13 mouse cellular contexts compared by ENCODE assay signal in genomic region chr16:24651655-24652654, GRCm38 (mm10).
DNase-seq lines count a peak whose midpoint lies in the region; ATAC-seq and TF ChIP-seq lines count a peak whose summit lies in the region.
"Had no signal": no experiment of that assay in that cellular context is flagged by ENCODE, and none has a peak within 500 bp of the region (broad histone marks: within the 10 kb centered on the region; RNA-seq: fewer than 3 reads in every experiment).

No protein-coding gene starts in this region.

- no peak for TF ChIP-seq CTCF in liver, postnatal 0 days (IDR thresholded peaks at IDR 0.05; ENCODE audit: low read depth)
- TF ChIP-seq CTCF in brain, embryonic 14.5 days (IDR thresholded peaks at IDR 0.05; ENCODE audit: borderline replicate concordance, extremely low read depth, insufficient read depth, insufficient read length) = no peak

- no peaks in the 10 kb centered on the region for H3K36me3 ChIP-seq in liver, postnatal 0 days (replicated peaks; ENCODE audit: insufficient read depth, low read length)
- H3K36me3 ChIP-seq in liver, embryonic 12.5 days = no peaks in the 10 kb centered on the region
- H3K36me3 ChIP-seq in intestine, embryonic 16.5 days (ENCODE audit: control insufficient read depth, insufficient read depth, low read length) = no peaks in the 10 kb centered on the region
- H3K36me3 ChIP-seq: hindbrain, embryonic 15.5 days had no signal

- peak; percentile 38 for TF ChIP-seq EP300 in liver, postnatal 0 days (IDR thresholded peaks at IDR 0.05; ENCODE audit: low read depth)

- H3K9me3 ChIP-seq in liver, postnatal 0 days (ENCODE audit: low read length) = no peaks in the 10 kb centered on the region
- no peaks in the 10 kb centered on the region for H3K9me3 ChIP-seq in liver, embryonic 12.5 days (replicated peaks)
- no peaks in the 10 kb centered on the region for H3K9me3 ChIP-seq in intestine, embryonic 16.5 days (ENCODE audit: control insufficient read depth, low read length)
- H3K9me3 ChIP-seq: hindbrain, embryonic 15.5 days; limb, embryonic 13.5 days had no signal

- WGBS in liver, postnatal 0 days (ENCODE audit: insufficient replicate concordance) = 69% methylated on average over 8 of the region's 8 CpGs
- 66% methylated on average over 8 of the region's 8 CpGs for WGBS in liver, embryonic 12.5 days (ENCODE audit: insufficient replicate concordance)
- WGBS in intestine, embryonic 16.5 days = 84% methylated on average over 8 of the region's 8 CpGs

- ATAC-seq in liver, postnatal 0 days = no peak
- no peak for ATAC-seq in liver, embryonic 12.5 days
- ATAC-seq in intestine, embryonic 16.5 days = no peak
- ATAC-seq: midbrain, embryonic 16.5 days; Patski had no signal

- DNase-seq in liver, postnatal 0 days = no peak
- peak; percentile 28 for DNase-seq in brain, embryonic 14.5 days (ENCODE audit: low read depth)
- peak; percentile 17 to 28 for DNase-seq in lung, postnatal 4 days
- peak; percentile 39 for DNase-seq in thymus, postnatal 14 days
- DNase-seq in heart, postnatal 10 days = no peak
- DNase-seq: kidney, adult 18-20 months had no signal

- intact Hi-C loops in heart, postnatal 10 days (cut with DNase I) = no loop called here

- TF ChIP-seq POLR2A in brain, embryonic 14.5 days (IDR thresholded peaks at IDR 0.05; ENCODE audit: borderline replicate concordance, extremely low read depth, insufficient read depth, insufficient read length, poor library complexity, severe bottlenecking) = no peak

- no peak overlapping the region for H3K27ac ChIP-seq in liver, postnatal 0 days (ENCODE audit: low read depth)
- no peak overlapping the region for H3K27ac ChIP-seq in liver, embryonic 12.5 days
- H3K27ac ChIP-seq in intestine, embryonic 16.5 days (ENCODE audit: low read length) = no peak overlapping the region
- H3K27ac ChIP-seq: hindbrain, embryonic 15.5 days; limb, embryonic 13.5 days had no signal

- peaks cover 3% of the 10 kb centered on the region; the same call in 1 of the 2 replicates for H3K4me1 ChIP-seq in liver, postnatal 0 days (ENCODE audit: insufficient read depth)
- no peaks in the 10 kb centered on the region for H3K4me1 ChIP-seq in liver, embryonic 12.5 days
- peaks cover 3% of the 10 kb centered on the region for H3K4me1 ChIP-seq in intestine, embryonic 16.5 days (ENCODE audit: control insufficient read depth, insufficient read depth, low read length)
- H3K4me1 ChIP-seq: limb, embryonic 13.5 days had no signal

- H3K4me2 ChIP-seq in liver, postnatal 0 days (ENCODE audit: low read depth, low read length) = no peak overlapping the region
- H3K4me2 ChIP-seq in liver, embryonic 12.5 days = no peak overlapping the region
- H3K4me2 ChIP-seq in intestine, embryonic 16.5 days (ENCODE audit: low read depth, low read length) = no peak overlapping the region
- H3K4me2 ChIP-seq: hindbrain, embryonic 15.5 days; limb, embryonic 13.5 days had no signal

- H3K9ac ChIP-seq in liver, postnatal 0 days (replicated peaks) = no peak overlapping the region
- H3K9ac ChIP-seq in liver, embryonic 12.5 days = no peak overlapping the region
- no peak overlapping the region for H3K9ac ChIP-seq in intestine, embryonic 16.5 days (ENCODE audit: low read depth, low read length)
- H3K9ac ChIP-seq: hindbrain, embryonic 15.5 days; limb, embryonic 13.5 days had no signal

- H3K4me3 ChIP-seq in liver, postnatal 0 days (ENCODE audit: low read depth, low read length) = no peak overlapping the region
- H3K4me3 ChIP-seq in liver, embryonic 12.5 days = no peak overlapping the region
- no peak overlapping the region for H3K4me3 ChIP-seq in intestine, embryonic 16.5 days (ENCODE audit: low read length)
- H3K4me3 ChIP-seq: hindbrain, embryonic 15.5 days; limb, embryonic 13.5 days had no signal

- H3K27me3 ChIP-seq in liver, postnatal 0 days (ENCODE audit: insufficient read depth, low read length) = no peaks in the 10 kb centered on the region
- H3K27me3 ChIP-seq in liver, embryonic 12.5 days (replicated peaks) = no peaks in the 10 kb centered on the region
- H3K27me3 ChIP-seq in intestine, embryonic 16.5 days (replicated peaks; ENCODE audit: control insufficient read depth, insufficient read depth, low read length) = no peaks in the 10 kb centered on the region
- H3K27me3 ChIP-seq: CH12.LX; hindbrain, embryonic 15.5 days; limb, embryonic 13.5 days; Patski had no signal

Comparison
In these comparisons a context has a peak if more than half of its experiments do, and no peak if none do; other contexts are left out.
1. DNase-seq: peak in brain, embryonic 14.5 days (single experiment), lung, postnatal 4 days (2 of 2) and thymus, postnatal 14 days (single experiment); none in liver, postnatal 0 days (single experiment) and heart, postnatal 10 days (0 of 2).